Mouse (Mus musculus) MEL (cell line): ENCODE data around the gene Tmem190.
"Not testable (repeated sequence)": the region's sequence is repeated elsewhere in the genome, so short reads cannot be mapped to it uniquely, and the experiment has no call there.

ENCODE experiments used
- CHD1 ChIP-seq: IDR thresholded peaks from 2 replicates; pipeline ENCODE4 v1.6.1; 2012; ENCODE audit warnings: low read depth, mild to moderate bottlenecking, inconsistent platforms, low read length, improper control_type of control experiment
- CTCF ChIP-seq, 3 experiments: IDR thresholded peaks in 2 of 3; conservative IDR thresholded peaks in 1 of 3; 2 replicates each; pipeline ENCODE4 v1.5.1; 2011 to 2012; ENCODE audit warnings: low read length in 3 of 3, low read depth in 2 of 3, mild to moderate bottlenecking in 2 of 3, improper control_type of control experiment in 1 of 3, inconsistent platforms in 1 of 3, mixed read lengths in 1 of 3, moderate library complexity in 1 of 3; ENCODE audit not compliant: control insufficient read depth in 1 of 3, insufficient read depth in 1 of 3, poor library complexity in 1 of 3, severe bottlenecking in 1 of 3
- E2F4 ChIP-seq: IDR thresholded peaks from 2 replicates; pipeline ENCODE4 v1.6.1; 2011; ENCODE audit warnings: low read depth, low read length, improper control_type of control experiment, borderline replicate concordance
- GATA1 ChIP-seq: IDR thresholded peaks from 2 replicates; pipeline ENCODE4 v1.6.1; 2011; ENCODE audit warnings: low read depth, low read length, improper control_type of control experiment
- MAZ ChIP-seq: IDR thresholded peaks from 2 replicates; pipeline ENCODE4 v1.6.1; 2012; ENCODE audit warnings: low read depth, mild to moderate bottlenecking, inconsistent platforms, low read length, improper control_type of control experiment
- POLR2AphosphoS5 ChIP-seq: IDR thresholded peaks from 2 replicates; pipeline ENCODE4 v1.6.1; 2012; ENCODE audit warnings: low read depth, borderline replicate concordance, mild to moderate bottlenecking, inconsistent platforms, low read length, moderate library complexity, mixed read lengths

GRCm38 (mm10) chr7:4820925-4821324 is 38.2 kb downstream of the Tmem190 start:
- TF ChIP-seq GATA1; CTCF (IDR thresholded peaks at IDR 0.05 in 2 of 3, conservative IDR thresholded peaks at IDR 0.05 in 1 of 3; ENCODE audit: control insufficient read depth in 1 of 3, insufficient read depth in 1 of 3, low read depth in 2 of 3, low read length in 3 of 3, poor library complexity in 1 of 3, severe bottlenecking in 1 of 3); MAZ; POLR2AphosphoS5; CHD1; E2F4: not testable (repeated sequence)
